ENCODE assay signal across 12 mouse cellular contexts in the genomic region with DNA sequence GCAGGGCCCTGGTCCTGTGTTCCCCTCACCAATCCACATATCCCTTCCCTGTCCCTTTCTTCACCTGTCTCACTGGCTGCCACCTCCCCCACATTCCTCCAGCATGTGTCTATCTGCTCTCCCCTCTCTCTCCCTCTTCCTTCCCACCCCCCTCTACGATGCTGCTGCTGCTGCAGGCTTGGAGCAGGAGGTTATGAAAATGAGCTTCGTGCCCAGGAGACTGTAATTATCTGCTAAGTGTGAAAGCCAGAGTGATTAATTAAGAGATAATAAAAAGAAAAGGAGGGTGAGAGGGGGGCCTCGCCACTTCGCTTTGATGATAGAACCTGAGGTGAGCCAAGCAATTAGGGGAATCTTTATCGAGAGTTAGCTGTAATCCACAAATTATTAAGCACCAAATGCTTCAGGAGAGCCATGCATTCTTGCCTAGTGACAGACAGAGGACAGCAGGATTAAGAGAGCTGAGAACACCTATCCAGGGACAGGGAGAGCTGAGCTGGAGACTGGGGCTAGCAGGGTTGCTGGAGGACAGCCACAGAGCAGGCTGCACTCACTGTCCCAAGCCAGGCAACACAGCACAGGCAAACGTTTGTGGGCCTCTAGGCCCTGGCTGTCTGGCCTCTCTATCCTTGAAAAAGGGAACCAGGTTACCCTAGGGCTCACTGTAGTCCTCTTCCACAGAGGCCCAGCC. TPM values are rescaled to one million over a fixed set of nuclear protein-coding genes. Genes with fewer than 3 reads are reported as not detected.
DNase-seq lines count a peak whose midpoint lies in the region; ATAC-seq lines count a peak whose summit lies in the region.
"Had no signal": no experiment of that assay in that cellular context is flagged by ENCODE, and none has a peak within 500 bp of the region (broad histone marks: within the 10 kb centered on the region; RNA-seq: fewer than 3 reads in every experiment).

No protein-coding gene starts in this region.

- peak overlapping the region; percentile 74 for H3K27ac ChIP-seq in heart, embryonic 10.5 days
- H3K27ac ChIP-seq in embryonic facial prominence, embryonic 13.5 days: peak overlapping the region; percentile 29
- peak overlapping the region; percentile 89 for H3K27ac ChIP-seq in hindbrain, embryonic 13.5 days
- H3K27ac ChIP-seq in midbrain, embryonic 14.5 days (replicated peaks; ENCODE audit: low read depth, low read length): peak overlapping the region; percentile 82
- H3K27ac ChIP-seq: liver, embryonic 14.5 days had no signal

- H3K9me3 ChIP-seq in heart, embryonic 10.5 days: no peaks in the 10 kb centered on the region
- H3K9me3 ChIP-seq in embryonic facial prominence, embryonic 13.5 days: no peaks in the 10 kb centered on the region
- H3K9me3 ChIP-seq in hindbrain, embryonic 13.5 days: no peaks in the 10 kb centered on the region
- H3K9me3 ChIP-seq in midbrain, embryonic 14.5 days (ENCODE audit: control insufficient read depth, low read length): no peaks in the 10 kb centered on the region

- no peak for DNase-seq in heart, embryonic 10.5 days (ENCODE audit: low spot score)
- DNase-seq in heart, adult 8-10 months (ENCODE audit: low spot score): no peak
- DNase-seq in midbrain, embryonic 14.5 days: peak; percentile 75
- no peak for DNase-seq in urinary bladder, postnatal 10 days (ENCODE audit: low spot score)
- no peak for DNase-seq in urinary bladder, postnatal 14 days (ENCODE audit: low spot score)
- DNase-seq in spleen, postnatal 14 days (ENCODE audit: low spot score in 2 of 2): no peak
- DNase-seq: kidney, adult 18-20 months; thymus, postnatal 4 days had no signal

- no peak overlapping the region for H3K9ac ChIP-seq in embryonic facial prominence, embryonic 13.5 days
- peak overlapping the region; percentile 40; the same call in 1 of the 2 replicates for H3K9ac ChIP-seq in hindbrain, embryonic 13.5 days
- no peak overlapping the region for H3K9ac ChIP-seq in midbrain, embryonic 14.5 days (replicated peaks; ENCODE audit: low read length)
- H3K9ac ChIP-seq: liver, embryonic 14.5 days had no signal

- no peak overlapping the region for H3K4me2 ChIP-seq in embryonic facial prominence, embryonic 13.5 days
- no peak overlapping the region; the same call in 1 of the 2 replicates for H3K4me2 ChIP-seq in hindbrain, embryonic 13.5 days
- no peak overlapping the region; the same call in 1 of the 2 replicates for H3K4me2 ChIP-seq in midbrain, embryonic 14.5 days (ENCODE audit: low read length)

- WGBS in heart, embryonic 10.5 days: 39% methylated on average over 6 of the region's 6 CpGs
- 42% methylated on average over 6 of the region's 6 CpGs for WGBS in embryonic facial prominence, embryonic 13.5 days
- WGBS in hindbrain, embryonic 13.5 days: 29% methylated on average over 6 of the region's 6 CpGs
- WGBS in midbrain, embryonic 14.5 days: 25% methylated on average over 6 of the region's 6 CpGs

- H3K27me3 ChIP-seq in heart, embryonic 10.5 days (ENCODE audit: insufficient read depth, poor library complexity, severe bottlenecking): no peaks in the 10 kb centered on the region
- H3K27me3 ChIP-seq in embryonic facial prominence, embryonic 13.5 days: no peaks in the 10 kb centered on the region
- no peaks in the 10 kb centered on the region for H3K27me3 ChIP-seq in hindbrain, embryonic 13.5 days
- no peaks in the 10 kb centered on the region for H3K27me3 ChIP-seq in midbrain, embryonic 14.5 days (ENCODE audit: control insufficient read depth, insufficient read depth, low read length)

- peaks cover 93% of the 10 kb centered on the region for H3K4me1 ChIP-seq in heart, embryonic 10.5 days
- peaks cover 96% of the 10 kb centered on the region for H3K4me1 ChIP-seq in embryonic facial prominence, embryonic 13.5 days
- H3K4me1 ChIP-seq in hindbrain, embryonic 13.5 days (replicated peaks): peaks cover 94% of the 10 kb centered on the region
- peaks cover 54% of the 10 kb centered on the region for H3K4me1 ChIP-seq in midbrain, embryonic 14.5 days (ENCODE audit: control insufficient read depth, insufficient read depth, low read length)

- ATAC-seq in embryonic facial prominence, embryonic 13.5 days (ENCODE audit: insufficient number of reproducible peaks, insufficient read depth, low FRiP score, low TSS enrichment, low read depth): no peak
- ATAC-seq in hindbrain, embryonic 13.5 days (ENCODE audit: low FRiP score): peak; percentile 85
- peak; percentile 49; the same call in 1 of the 2 replicates for ATAC-seq in midbrain, embryonic 14.5 days (ENCODE audit: low FRiP score, low TSS enrichment)

- no peak overlapping the region for H3K4me3 ChIP-seq in heart, embryonic 10.5 days
- H3K4me3 ChIP-seq in embryonic facial prominence, embryonic 13.5 days: no peak overlapping the region
- no peak overlapping the region for H3K4me3 ChIP-seq in hindbrain, embryonic 13.5 days
- no peak overlapping the region for H3K4me3 ChIP-seq in midbrain, embryonic 14.5 days (replicated peaks; ENCODE audit: low read depth, low read length)

- peaks cover 20% of the 10 kb centered on the region; the same call in 1 of the 2 replicates for H3K36me3 ChIP-seq in heart, embryonic 10.5 days
- peaks cover 31% of the 10 kb centered on the region for H3K36me3 ChIP-seq in embryonic facial prominence, embryonic 13.5 days
- H3K36me3 ChIP-seq in hindbrain, embryonic 13.5 days: no peaks in the 10 kb centered on the region; the same call in 1 of the 2 replicates
- H3K36me3 ChIP-seq in midbrain, embryonic 14.5 days (ENCODE audit: control insufficient read depth, insufficient read depth, low read length): no peaks in the 10 kb centered on the region

RNA-seq across cellular contexts. Expression of a gene that starts 13.6 kb away (rescaled TPM):
- polyA plus RNA-seq in heart, embryonic 10.5 days (2016; fragmentation: Nextera tagmentation; extraction: Ambion mirVana): 17.9 and 27.9 TPM in 2 replicates
- total RNA-seq in heart, adult 8-10 months (2022): 1 to 10 TPM; 4.8 to 5.5 (median 5.1) TPM
- 20.4 and 21.9 TPM in 2 replicates for polyA plus RNA-seq in embryonic facial prominence, embryonic 13.5 days (2015; fragmentation: Nextera tagmentation; extraction: Ambion mirVana)
- polyA plus RNA-seq in hindbrain, embryonic 13.5 days (2015; fragmentation: Nextera tagmentation; extraction: Ambion mirVana): 7.7 and 8.9 TPM in 2 replicates
- 5.4 and 5.8 TPM in 2 replicates for polyA plus RNA-seq in midbrain, embryonic 14.5 days (2014; fragmentation: Nextera tagmentation; extraction: Ambion mirVana)
- total RNA-seq: MEL had no signal

Comparison
In these comparisons a context has a peak if more than half of its experiments do, and no peak if none do; other contexts are left out.
1. H3K27ac ChIP-seq: peak in every context shown above with its lines; median percentile 89 in hindbrain, embryonic 13.5 days; 82 in midbrain, embryonic 14.5 days; 74 in heart, embryonic 10.5 days; 29 in embryonic facial prominence, embryonic 13.5 days.